Mouse (Mus musculus) liver, adult 2 months (tissue): ENCODE measurements around the gene Creb5. TPM values are rescaled to one million over a fixed set of nuclear protein-coding genes. Genes with fewer than 3 reads are reported as not detected.

Experiments
- DNase-seq: peaks from one replicate; pipeline ENCODE4 v3.0.0-alpha.2; 2011; ENCODE audit warnings: low read depth, low spot score; ENCODE audit errors: extremely low read depth
- H3K27ac ChIP-seq: fragments of 200-500 bp; replicated peaks from 2 replicates; pipeline ENCODE4 v1.5.1; 2012; ENCODE audit warnings: low read depth, mild to moderate bottlenecking, control low read depth, inconsistent platforms, low read length; ENCODE audit not compliant: insufficient read depth
- H3K27me3 ChIP-seq: fragments of 200-500 bp; 2 replicates; pipeline ENCODE4 v1.6.1; 2012; ENCODE audit warnings: mild to moderate bottlenecking, moderate library complexity, low read length, inconsistent platforms; ENCODE audit not compliant: control insufficient read depth, insufficient read depth
- H3K36me3 ChIP-seq: fragments of 200-500 bp; 2 replicates; pipeline ENCODE4 v1.6.1; 2012; ENCODE audit warnings: low read length, inconsistent platforms; ENCODE audit not compliant: control insufficient read depth, insufficient read depth
- H3K4me1 ChIP-seq: fragments of 200-500 bp; 2 replicates; pipeline ENCODE4 v1.6.1; 2011; ENCODE audit warnings: low read length; ENCODE audit not compliant: control insufficient read depth, insufficient read depth
- H3K4me3 ChIP-seq: fragments of 200-500 bp; 2 replicates; pipeline ENCODE4 v1.5.1; 2011; ENCODE audit warnings: low read depth, mild to moderate bottlenecking, control low read depth, low read length, moderate library complexity; ENCODE audit not compliant: insufficient read depth
- H3K79me2 ChIP-seq: fragments of 200-500 bp; 2 replicates; pipeline ENCODE4 v1.6.1; 2012; ENCODE audit warnings: inconsistent platforms, mild to moderate bottlenecking, low read length, moderate library complexity; ENCODE audit not compliant: control insufficient read depth, insufficient read depth
- H3K9ac ChIP-seq: fragments of 200-500 bp; 2 replicates; pipeline ENCODE4 v1.6.1; 2012; ENCODE audit warnings: low read depth, mild to moderate bottlenecking, control low read depth, inconsistent platforms, low read length
- CTCF ChIP-seq: fragments of 200-500 bp; IDR thresholded peaks from 2 replicates; pipeline ENCODE4 v1.5.1; 2011; ENCODE audit warnings: low read depth, low read length, control low read depth
- POLR2A ChIP-seq: fragments of 200-500 bp; IDR thresholded peaks from 2 replicates; pipeline ENCODE4 v1.6.1; 2011; ENCODE audit warnings: low read length, control low read depth; ENCODE audit not compliant: insufficient read depth; ENCODE audit errors: extremely low read depth
- WGBS: fragments of 180-500 bp; shearing (Covaris S2); methylation state at CpG from one replicate; pipeline ENCODE4 v1.1.7; 2018; 5-methylcytosine and 5-hydroxymethylcytosine counted together
- polyA plus RNA-seq: library from polyadenylated mRNA; depleted of rRNA; stranded (reverse); fragments of >200 nt; gene quantifications from 2 replicates; pipeline ENCODE4 v1.2.3, GENCODE M21; 2012
- total RNA-seq: library from RNA; depleted of rRNA; stranded (reverse); fragments of >200 nt; gene quantifications from 2 replicates; pipeline ENCODE4 v1.2.3, GENCODE M21; 2014

Gene Creb5
- total and polyA plus RNA-seq, 2 experiments, result 0.02 to 0.18 TPM

- no peaks in the 10 kb centered on the region for H3K4me1 ChIP-seq
- no peaks in the 10 kb centered on the region for H3K79me2 ChIP-seq
- H3K9ac ChIP-seq, result no peak overlapping the region
- H3K27ac ChIP-seq, result no peak overlapping the region
- H3K36me3 ChIP-seq, result no peaks in the 10 kb centered on the region
- no peaks in the 10 kb centered on the region for H3K27me3 ChIP-seq
- no peak for DNase-seq
- WGBS, result 61% methylated on average over 6 of the region's 6 CpGs
- H3K4me3 ChIP-seq, result no peak overlapping the region
- TF ChIP-seq POLR2A, result no peak
- no peak for TF ChIP-seq CTCF
Measured at GRCm38 (mm10) chr6:53308684-53309083, 21.6 kb downstream of the Creb5 start.

- Histone ChIP-seq H3K27me3 (peaks cover 4% of the 10 kb centered on the region; the same call in 1 of the 2 replicates), H3K4me3 (no peak overlapping the region), H3K9ac (no peak overlapping the region), H3K27ac (no peak overlapping the region), H3K36me3 (no peaks in the 10 kb centered on the region), H3K4me1 (no peaks in the 10 kb centered on the region), H3K79me2 (no peaks in the 10 kb centered on the region)
- DNase-seq, result no peak
- TF ChIP-seq POLR2A (no peak), CTCF (no peak)
- WGBS, result 87% methylated on average over 6 of the region's 6 CpGs
Measured at GRCm38 (mm10) chr6:53313604-53314003, 26.5 kb downstream of the Creb5 start.

- H3K36me3 ChIP-seq, result no peaks in the 10 kb centered on the region
- TF ChIP-seq POLR2A (no peak), CTCF (no peak)
- H3K4me1 ChIP-seq, result no peaks in the 10 kb centered on the region
- DNase-seq, result no peak
- no peak overlapping the region for H3K9ac ChIP-seq
- 70% methylated on average over 10 of the region's 10 CpGs for WGBS
- H3K79me2 ChIP-seq, result no peaks in the 10 kb centered on the region
- H3K4me3 ChIP-seq, result no peak overlapping the region
- H3K27me3 ChIP-seq, result peaks cover 4% of the 10 kb centered on the region; the same call in 1 of the 2 replicates
- no peak overlapping the region for H3K27ac ChIP-seq
Measured at GRCm38 (mm10) chr6:53314126-53314525, 27.1 kb downstream of the Creb5 start.

GRCm38 (mm10) chr6:53319543-53320325, 32.7 kb downstream of the Creb5 start:
- DNase-seq, result no peak
- Histone ChIP-seq H3K27ac (no peak overlapping the region), H3K27me3 (peaks cover 4% of the 10 kb centered on the region; the same call in 1 of the 2 replicates), H3K4me3 (no peak overlapping the region), H3K4me1 (no peaks in the 10 kb centered on the region), H3K9ac (no peak overlapping the region), H3K79me2 (no peaks in the 10 kb centered on the region), H3K36me3 (no peaks in the 10 kb centered on the region)
- 78% methylated on average over 17 of the region's 17 CpGs for whole genome bisulfite sequencing
- no peak for TF ChIP-seq POLR2A
- no peak for TF ChIP-seq CTCF

GRCm38 (mm10) chr6:53337398-53337797, 50.3 kb downstream of the Creb5 start:
- Histone ChIP-seq H3K4me1 (no peaks in the 10 kb centered on the region), H3K36me3 (no peaks in the 10 kb centered on the region), H3K4me3 (no peak overlapping the region), H3K79me2 (no peaks in the 10 kb centered on the region), H3K9ac (no peak overlapping the region), H3K27ac (no peak overlapping the region), H3K27me3 (no peaks in the 10 kb centered on the region)
- TF ChIP-seq POLR2A (no peak), CTCF (no peak)
- 51% methylated on average over 9 of the region's 9 CpGs for WGBS
- DNase-seq, result no peak

GRCm38 (mm10) chr6:53352311-53352960, 65.4 kb downstream of the Creb5 start:
- DNase-seq, result no peak
- no peaks in the 10 kb centered on the region for H3K4me1 ChIP-seq
- WGBS, result 93% methylated on average over 9 of the region's 9 CpGs
- no peak overlapping the region for H3K9ac ChIP-seq
- H3K4me3 ChIP-seq, result no peak overlapping the region
- no peaks in the 10 kb centered on the region for H3K79me2 ChIP-seq
- no peaks in the 10 kb centered on the region for H3K36me3 ChIP-seq
- TF ChIP-seq POLR2A (no peak), CTCF (no peak)
- H3K27ac ChIP-seq, result no peak overlapping the region
- no peaks in the 10 kb centered on the region for H3K27me3 ChIP-seq
